Mouse (Mus musculus) monocyte, adult 2 months (primary cell): Measurements from ENCODE around the gene Fam81b.

ENCODE experiments used
- DNase-seq, 2 experiments: peaks; one replicate each; pipeline ENCODE4 v3.0.0; 2022; ENCODE audit warnings: low spot score in 2 of 2, low read depth in 1 of 2

The Fam81b gene

DNA sequence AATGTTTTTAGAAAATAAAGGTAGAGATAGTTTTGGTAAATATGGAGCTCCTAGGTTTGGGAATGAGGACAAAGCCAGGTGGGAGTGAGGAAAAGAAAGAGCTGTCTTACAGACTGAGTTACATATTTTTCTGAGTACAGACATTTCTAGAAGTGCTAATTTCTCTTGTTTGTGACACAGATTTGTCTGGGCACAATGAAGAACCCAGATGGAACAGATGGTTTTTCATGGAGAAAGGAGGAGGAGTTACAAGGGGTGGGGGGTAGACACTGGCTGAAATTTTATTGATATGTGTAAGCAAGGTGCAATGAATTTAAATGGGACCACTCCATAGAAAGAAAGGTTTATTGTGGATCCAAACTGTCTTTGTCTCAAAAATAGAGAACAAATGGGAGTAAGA, 109.9 kb downstream of the Fam81b start:
- no peak for DNase-seq

DNA sequence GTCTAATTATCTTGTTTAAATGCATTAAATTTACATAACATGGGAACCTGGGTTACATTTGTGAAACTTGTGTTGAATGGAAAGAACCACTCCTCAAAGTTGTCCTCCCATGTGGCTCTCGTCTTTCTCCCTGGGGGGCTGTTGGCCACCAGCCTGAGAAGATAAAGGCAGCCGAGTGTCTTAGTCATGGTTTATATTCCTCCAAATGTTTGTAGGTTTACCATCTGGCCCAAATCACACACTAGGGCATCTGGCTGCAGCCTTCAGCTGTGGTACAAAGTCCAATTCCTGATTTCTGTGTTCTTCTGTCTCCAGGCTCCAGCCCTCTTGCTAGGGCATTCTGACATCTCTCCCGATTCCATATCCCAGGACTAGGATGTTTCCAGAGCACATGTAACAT, 114.6 kb downstream of the Fam81b start:
- DNase-seq = no peak

DNA sequence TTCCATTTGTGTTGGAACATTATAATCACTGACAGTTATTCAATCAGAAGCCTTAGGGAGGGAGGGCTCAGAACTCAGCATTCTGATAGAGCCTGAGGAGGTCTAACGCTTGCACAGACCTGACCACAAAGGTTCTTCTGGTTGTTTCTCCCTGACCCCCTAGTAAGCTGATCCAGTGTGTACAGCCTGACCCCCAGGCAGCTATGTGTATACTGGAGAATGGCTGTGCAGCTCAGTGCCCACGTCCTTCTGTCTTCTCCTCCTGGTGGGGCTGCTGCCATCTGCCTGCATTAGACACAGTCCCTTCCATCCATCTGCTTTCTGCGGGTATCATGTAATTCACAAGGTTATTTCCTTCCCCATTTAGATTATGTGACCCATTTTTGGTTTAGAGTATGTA, 115.7 kb downstream of the Fam81b start:
- DNase-seq = no peak

DNA sequence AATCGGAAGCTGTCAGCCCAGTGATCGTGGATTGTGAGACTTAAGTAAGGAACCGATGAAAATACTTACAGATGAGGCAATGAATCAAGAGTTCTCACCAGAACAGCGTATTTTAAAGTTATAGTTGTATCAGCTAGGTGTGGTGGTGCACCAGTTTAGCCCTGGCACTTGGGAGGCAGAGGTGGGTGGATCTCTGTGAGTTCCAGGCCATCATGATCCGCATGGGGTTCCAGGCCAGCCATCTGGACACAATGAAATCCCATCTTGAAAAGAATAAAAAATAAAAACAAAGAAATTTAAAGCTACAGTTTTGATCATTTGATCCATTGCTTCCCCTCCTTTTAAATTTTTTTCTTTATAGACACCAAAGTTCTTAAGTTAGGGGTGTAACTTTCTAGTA, 117.2 kb downstream of the Fam81b start:
- no peak for DNase-seq

DNA sequence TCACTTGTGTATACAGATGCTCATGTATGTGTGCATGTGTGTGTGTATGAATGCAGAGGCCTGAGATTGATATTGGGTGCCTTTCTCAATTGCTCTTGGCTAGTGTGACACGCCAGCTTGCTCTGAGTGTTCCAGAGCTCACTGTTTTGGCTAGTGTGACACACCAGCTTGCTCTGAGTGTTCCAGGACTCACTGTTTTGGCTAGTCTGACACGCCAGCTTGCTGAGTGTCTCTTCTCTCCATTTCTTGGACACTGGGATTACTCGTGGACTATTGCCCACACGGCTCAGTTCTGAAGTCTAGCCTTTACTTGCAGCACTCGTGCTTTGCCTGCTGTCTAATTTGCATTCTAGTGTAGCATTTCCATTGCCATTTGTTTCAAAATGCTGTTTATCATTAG, 126.2 kb downstream of the Fam81b start:
- DNase-seq = no peak

DNA sequence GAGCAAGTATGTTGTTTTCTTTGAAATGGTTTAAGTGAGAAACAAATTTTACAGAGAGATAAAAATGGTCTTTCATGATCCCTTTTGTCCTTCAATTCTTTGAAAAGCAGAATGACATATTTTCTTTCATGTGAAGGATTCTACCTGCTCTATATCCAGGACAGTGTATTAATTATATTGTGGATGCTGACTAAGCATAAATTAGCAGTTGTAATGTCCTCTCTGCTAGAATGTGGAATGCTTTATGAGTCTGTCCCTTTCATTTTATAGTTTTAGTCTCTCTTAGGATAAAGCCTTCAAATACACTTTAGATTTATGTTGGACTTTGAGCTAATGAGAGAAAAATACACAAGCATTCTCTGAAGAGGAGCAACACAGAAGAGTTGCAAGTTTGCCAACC, 130.6 kb downstream of the Fam81b start:
- DNase-seq = no peak

DNA sequence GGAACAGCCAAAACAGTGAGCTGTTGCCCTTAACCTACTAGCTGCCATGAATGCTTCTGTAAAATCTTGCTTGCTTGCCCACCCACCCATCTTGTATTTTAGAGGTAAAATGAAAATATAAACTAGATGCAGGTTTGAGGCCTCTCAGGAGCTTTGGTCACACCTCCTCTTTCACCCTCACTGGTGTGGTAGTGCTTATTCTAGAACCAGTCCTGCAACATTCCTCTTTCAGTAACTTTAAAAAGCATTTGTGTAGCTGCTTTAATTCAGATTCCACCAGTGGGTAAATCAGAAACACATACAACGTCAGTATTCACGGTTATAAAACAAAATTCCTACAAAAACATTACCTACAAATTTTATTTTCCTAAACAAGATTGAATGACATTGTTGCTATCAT, 144.3 kb downstream of the Fam81b start:
- no peak for DNase-seq

DNA sequence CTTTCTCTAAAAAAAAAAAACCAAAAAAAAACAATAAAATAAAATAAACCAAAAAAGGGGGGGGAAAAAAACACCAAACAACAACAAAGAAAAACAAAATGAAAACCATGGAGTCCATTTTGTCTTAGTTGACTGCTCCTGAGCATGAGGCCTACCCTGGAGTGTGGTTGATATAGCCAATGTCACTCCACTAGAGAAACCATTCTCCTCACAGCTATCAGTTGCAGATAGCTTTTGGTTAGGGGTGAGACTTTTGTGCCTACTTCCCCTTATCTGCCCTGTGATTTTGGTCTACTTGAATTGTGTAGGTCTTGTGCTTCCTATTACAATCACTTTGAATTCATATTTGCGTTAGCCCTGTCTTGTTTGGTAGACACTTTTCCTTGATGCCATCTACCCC, 147.4 kb downstream of the Fam81b start:
- no peak for DNase-seq

DNA sequence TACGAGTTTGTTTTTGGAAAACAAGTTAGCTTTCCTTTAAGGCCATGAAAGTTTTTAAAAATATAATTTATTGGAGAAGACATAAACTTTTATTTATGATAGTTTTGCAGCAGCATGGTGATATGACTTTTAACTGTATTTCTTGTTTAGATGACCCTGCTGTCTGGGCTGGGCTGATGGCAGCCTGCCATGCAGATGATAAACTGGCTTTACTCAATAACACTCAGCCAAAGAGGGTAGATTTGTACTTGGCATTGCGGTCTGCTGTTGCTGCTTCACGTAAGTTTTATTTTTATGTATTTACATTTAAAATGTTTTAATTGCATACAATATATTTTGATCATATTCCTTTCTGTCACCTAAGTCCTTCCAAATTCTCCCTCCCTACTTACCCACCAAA, 147.8 kb downstream of the Fam81b start:
- no peak for DNase-seq
